Mouse (Mus musculus): Measurements from ENCODE around the gene Atp1a3. TPM values are rescaled to one million over a fixed set of nuclear protein-coding genes. Genes with fewer than 3 reads are reported as not detected.

The Atp1a3 gene
- total RNA-seq, 1 experiment from 2014 or later: 110 TPM

DNA sequence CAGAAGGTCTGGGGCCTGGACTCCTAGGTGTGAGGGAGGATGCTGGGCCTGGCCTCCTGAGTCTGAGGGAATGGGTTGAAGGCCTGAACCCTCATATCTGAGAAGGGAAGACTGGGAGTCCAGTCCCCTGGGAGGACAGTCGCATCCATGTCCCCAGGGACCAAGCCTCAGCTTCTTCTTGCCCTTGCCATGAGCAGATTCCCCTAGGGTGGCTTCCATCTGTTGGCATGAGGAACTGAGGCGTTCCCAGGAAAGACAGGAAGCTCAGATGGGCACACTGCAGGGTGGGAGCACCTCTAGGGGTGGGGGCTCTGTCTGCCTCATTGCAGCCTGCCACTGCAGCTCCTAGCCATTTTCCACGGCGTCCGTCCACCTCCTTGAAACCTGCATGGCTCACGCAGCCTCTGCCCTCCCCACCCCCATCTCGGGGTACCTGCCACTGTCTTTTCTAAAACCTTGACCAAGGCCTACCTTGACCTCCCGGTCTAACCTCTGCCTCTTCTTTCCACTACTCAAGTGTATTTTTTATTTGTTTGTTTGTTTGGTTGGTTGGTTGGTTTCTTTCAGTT lies 1.9 kb downstream of the Atp1a3 start:
- no peak for DNase-seq

DNA sequence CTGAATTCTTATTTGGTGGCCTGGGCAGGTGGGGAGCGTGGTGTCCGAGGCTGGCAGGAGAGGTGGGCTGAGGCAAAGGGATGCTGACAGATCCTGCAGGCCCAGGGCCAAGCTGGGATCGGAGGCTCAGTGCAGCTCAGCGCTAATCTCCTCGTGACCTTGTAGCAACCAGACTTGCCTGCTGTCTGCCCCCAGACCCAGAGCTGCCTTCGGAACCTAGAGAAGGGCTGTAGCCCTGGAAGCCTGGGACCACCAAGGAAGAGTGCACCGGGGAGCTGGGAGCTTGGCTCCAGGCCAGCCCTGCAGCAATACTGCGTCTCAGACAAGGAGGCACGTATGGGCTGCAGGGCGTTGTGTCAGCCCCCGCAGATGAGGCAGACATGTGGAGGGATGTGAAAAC lies 2.5 kb downstream of the Atp1a3 start:
- peak; percentile 28 for DNase-seq

DNA sequence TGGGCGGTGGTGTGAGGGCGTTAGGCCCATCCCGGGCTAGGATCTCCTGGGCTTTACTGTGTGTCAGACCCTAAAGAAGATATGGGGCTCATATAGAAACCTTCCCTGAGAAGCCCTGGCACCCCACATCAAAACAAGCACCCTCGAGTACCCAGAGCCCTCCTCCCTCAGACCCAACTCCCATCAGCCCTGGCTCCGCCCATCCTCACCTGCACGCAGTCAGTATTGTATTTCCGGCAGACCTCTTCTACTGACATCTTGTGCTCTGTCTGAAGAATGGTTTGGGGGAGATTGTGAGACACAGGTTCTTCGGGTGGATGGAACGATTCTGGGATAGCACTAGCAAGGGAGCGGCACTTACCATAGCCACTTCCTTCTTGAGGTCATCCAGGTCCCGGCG lies 5.0 kb downstream of the Atp1a3 start:
- no peak for DNase-seq

DNA sequence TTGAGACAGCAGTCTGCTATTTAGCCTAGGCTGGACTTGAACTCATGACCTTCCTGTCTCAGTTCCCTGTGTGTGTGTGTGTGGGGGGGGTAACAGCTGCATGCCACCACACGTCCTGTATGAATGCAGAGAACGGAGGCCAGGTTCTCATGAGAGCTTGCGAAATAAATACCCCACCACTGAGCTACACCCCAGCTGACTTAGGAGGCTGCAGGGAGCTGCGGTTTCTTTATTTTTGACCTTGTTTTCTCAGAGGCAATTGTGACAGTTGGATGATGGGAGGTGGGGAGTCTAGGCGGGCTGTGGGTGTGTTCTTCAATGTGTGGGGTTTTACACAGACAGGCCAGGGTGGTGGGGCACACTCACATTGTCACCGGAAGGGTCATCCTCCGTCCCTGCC lies 5.5 kb downstream of the Atp1a3 start:
- no peak for DNase-seq

- DNase-seq: peak; percentile 33
These were observed 12.7 kb downstream of the Atp1a3 start for GRCm38 (mm10) chr7:24993081-24993480.

GRCm38 (mm10) chr7:24990478-24990877 lies 15.3 kb downstream of the Atp1a3 start:
- no peak for DNase-seq

DNA sequence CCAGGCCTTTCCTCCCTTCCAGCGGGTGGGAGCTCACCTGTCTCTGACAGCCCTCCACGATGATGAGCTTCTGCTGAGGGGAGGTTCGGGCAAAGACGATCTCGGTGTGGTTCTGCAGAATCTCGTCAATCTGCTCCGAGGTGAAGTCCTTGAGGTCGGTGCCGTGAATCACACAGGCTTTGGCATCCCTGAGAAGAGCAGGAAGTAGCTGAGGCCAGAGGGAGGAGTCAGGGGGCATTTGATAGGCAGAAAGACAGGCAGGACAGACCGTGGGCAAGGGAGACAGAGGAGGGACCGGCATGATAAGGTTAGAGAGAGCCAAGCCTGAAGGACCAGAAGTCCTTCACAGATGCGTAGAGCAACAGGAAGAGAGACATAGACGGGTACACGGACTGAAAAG lies 17.8 kb downstream of the Atp1a3 start:
- peak; percentile 53 for DNase-seq

DNA sequence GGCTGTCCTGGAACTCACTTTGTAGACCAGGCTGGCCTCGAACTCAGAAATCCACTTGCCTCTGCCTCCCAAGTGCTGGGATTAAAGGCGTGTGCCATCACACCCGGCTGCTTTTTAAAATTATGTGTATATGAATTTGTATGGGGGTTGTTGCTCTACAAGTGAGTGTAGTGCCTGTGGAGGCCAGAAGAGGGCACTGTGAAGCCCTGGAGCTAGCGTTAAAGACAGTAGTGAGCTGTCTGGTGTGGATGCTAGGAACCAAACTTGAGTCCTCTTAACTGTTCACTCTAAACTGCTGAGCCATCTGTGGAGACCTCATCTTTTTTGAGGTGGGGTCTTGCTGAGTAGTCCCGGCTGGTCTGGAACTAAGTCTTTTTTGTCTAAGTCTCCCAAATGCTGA lies 20.0 kb downstream of the Atp1a3 start:
- DNase-seq: no peak

DNA sequence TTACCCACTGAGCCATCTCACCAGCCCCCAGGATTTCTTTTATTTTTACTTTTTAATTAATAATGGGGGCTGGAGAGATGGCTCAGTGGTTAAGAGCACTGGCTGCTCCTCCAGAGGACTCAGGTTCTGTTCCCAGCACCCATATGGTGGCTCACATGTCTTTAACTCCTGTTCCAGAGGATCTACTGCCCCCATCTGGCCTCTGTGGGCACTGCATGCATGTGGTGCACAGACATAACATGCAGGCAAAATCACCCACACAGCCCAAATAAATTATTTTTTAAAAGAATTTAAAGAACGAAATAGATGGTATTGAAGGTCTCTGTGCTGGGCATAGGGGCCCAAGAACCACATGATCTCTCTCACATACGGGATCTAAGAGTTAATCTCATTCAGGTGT lies 21.5 kb downstream of the Atp1a3 start:
- DNase-seq: no peak

- no peak for DNase-seq
These were observed 22.4 kb downstream of the Atp1a3 start for GRCm38 (mm10) chr7:24983396-24983795.

DNA sequence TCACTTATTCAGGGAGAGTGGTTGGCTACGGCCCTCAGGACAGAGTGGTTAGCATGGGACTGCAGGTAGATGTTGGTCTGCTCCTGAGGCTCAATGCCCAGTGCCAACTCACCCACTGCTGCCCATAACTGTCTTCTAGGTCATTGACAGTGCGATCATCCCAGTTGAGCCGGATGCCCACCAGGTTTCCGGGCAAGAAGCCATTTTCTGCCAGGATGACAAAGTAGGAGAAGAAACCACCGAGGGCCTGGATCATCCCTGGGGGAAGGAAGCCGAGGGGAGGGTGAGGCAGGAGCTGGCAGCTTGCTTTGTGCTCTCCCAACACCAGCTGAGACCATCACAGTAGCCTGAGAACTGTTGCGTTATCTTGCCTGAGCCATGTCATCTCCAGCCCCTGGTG lies 25.3 kb downstream of the Atp1a3 start:
- no peak for DNase-seq

GRCm38 (mm10) chr7:24978781-24979180 lies 27.0 kb downstream of the Atp1a3 start:
- DNase-seq: no peak

DNA sequence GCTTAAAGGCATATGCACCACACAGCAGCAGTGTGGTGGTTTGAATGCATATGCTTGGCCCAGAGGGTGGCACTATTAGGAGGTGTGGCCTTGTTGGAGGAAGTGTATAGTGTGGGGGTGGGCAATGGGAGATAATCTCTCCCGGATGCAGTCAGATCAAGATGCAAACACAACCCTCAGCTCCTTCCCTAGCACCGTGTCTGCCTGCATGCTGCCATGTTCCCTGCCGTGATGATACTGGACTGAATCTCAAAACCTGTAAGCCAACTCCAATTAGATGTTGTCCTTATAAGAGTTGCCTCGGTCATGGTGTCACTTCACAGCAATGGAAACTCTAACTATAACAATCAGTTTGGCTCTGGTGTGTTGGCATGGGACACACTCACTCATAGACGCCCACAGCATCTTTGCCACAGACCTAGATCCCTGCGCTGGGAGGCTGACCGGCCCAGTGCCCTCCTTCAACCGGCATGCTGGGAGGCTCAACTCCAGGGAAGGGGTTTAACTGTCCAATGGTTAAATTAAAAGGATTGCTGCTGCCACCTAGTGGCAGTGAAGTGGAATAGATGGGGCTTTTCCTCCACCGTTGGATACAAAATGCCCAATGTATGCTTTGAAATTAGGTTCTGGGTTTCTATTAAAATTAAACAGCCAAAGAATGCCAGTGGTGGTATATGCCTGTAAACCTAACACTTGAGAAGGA lies 30.7 kb downstream of the Atp1a3 start:
- no peak for DNase-seq

DNA sequence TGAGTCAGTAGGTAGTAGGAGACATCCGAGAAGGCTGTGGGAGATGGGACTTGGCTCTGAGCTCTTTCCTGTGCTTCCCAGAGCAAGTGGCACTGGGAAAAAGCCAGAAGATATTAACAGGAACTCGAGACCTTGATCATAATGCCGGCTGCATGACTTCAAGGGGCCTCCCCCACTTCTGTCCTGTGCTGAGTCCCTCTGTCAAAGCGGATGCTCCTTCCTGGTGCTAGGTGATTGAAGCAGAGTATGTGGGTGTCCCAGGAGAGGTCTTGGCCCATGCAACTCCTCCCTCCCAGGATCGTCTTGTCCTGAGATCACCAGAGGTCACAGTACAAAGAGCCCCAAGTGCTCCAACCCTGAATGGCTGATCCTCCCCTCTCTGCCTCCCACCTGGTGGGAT lies 31.9 kb downstream of the Atp1a3 start:
- DNase-seq: no peak

GRCm38 (mm10) chr7:24973208-24973607 lies 32.5 kb downstream of the Atp1a3 start:
- no peak for DNase-seq

GRCm38 (mm10) chr7:24971972-24972893 lies 33.5 kb downstream of the Atp1a3 start, which contains the start of gene Rabac1:
Gene Rabac1, minus strand, starts transcription at chr7:24972754.
- DNase-seq: peak; percentile 88

DNA sequence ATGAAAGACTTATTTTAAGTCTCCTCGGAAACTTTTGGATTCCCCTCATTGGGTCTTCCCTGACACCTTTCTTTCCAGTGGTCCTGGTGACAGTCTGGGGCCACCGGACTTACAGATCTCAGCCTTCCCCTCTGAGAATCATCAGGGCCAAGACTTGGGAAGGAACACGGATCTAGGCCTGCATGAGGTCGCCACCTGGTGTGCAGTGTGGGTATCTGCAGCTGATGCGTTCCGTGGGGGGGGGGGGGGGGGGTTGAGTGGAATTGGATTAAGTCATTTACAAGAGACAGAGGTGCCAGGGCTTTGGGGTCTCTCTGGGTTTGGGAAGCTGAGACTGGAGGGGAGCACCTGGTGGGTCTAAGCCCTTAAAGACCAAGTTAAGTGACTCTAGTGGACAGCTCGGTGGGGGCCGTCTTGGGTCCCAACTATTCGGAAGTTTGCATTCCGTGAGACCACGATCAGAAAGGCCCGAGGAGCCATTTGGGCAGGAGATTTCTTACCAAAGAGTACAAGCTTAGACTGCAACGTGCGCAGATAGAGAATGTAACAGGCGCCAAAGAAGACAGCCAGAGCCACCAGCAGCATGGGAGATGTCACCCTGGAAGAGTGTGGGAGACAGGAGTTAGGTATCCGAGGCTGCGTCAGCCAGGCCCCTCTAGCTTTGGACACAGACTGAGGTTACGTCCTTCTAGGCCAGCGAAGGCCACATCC lies 34.3 kb downstream of the Atp1a3 start:
- peak; percentile 45 for DNase-seq

DNA sequence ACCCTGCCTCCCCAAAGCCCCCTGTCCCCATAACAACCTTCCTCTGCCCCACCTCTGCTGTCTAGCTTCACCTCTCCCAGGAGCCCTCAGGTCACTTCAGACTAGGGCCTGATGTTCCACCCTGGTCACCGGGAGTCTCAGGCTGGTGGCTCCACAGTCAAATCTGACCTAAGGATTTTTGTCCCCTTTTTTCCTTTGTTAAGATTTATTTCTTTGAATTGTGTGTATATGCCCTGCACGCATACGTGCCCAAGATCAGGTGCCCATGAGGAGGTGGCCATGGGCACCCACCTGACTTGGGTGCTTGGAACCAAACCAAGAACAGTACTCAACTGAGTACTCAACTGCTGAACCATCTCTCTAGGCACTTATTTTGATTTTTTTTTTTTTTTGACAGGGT lies 35.4 kb downstream of the Atp1a3 start:
- no peak for DNase-seq

- no peak for DNase-seq
These were observed 36.0 kb downstream of the Atp1a3 start for GRCm38 (mm10) chr7:24969805-24970204.

GRCm38 (mm10) chr7:24968463-24968862 lies 37.3 kb downstream of the Atp1a3 start:
- no peak for DNase-seq

GRCm38 (mm10) chr7:24967966-24968365 lies 37.8 kb downstream of the Atp1a3 start:
- DNase-seq: no peak

DNA sequence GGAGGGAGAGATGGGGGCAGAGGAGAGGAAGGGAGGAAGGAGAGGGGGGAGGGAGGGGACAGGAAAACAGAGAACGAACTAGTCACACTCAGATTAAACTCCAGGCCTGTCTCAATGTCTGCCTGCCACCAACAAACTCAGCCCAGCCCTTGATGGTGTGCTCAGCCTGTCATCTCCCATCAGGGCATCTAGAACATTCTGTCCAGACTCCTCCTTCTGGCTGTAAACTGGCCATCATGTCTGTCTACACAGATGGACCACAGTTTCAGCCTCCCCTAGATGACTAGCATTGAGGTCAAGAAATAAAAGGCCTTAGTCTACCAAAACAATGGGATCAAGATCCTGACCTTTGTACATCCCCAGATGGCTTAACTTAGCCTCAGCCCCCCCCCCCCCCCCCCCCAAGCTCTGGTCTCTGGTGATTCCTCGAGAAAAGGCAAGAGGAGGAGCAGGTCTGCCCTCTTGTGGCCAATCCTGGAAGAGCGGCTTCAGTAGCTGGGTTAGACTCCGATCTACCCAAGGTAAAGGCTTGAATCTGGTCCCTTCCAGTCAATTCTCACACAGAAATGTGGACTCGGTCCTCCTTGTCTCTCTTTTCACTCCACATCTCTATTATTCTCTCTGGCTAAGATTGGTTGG lies 40.7 kb downstream of the Atp1a3 start:
- peak; percentile 76 for DNase-seq
